Comparison of ENCODE assay signal across 8 mouse cellular contexts in the genomic region with DNA sequence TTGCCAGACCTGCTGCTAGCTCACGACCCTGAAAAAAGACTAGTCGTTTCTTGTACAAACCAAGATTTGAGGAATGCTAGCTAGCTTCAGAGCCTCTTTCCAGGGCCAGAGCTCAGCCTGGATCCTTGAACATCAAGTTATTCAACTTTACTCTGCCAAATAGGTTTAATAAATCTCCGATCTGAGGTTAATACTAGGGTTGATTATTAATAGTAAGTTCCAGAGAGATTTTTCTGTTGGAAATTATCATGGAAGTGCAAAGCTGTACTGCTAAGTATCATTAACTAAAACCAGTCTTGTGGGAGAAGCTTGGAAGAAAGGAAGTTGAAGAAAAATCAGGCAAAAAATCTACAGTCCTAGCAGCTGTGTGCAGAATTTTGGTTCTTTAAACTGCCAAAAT. TPM values are rescaled to one million over a fixed set of nuclear protein-coding genes. Genes with fewer than 3 reads are reported as not detected.
DNase-seq lines count a peak whose midpoint lies in the region; ATAC-seq and TF ChIP-seq lines count a peak whose summit lies in the region.

No protein-coding gene starts in this region.

- WGBS in lung, embryonic 14.5 days = 18% methylated on average over 3 of the region's 3 CpGs
- 25% methylated on average over 3 of the region's 3 CpGs for WGBS in forebrain, embryonic 10.5 days
- WGBS in limb, embryonic 10.5 days = 17% methylated on average over 3 of the region's 3 CpGs
- 26% methylated on average over 3 of the region's 3 CpGs for WGBS in neural tube, embryonic 15.5 days

- H3K4me1 ChIP-seq in lung, embryonic 14.5 days (ENCODE audit: insufficient read depth) = 0 out of 2 replicates have a peak, but pooled peaks cover 4% of the 10 kb centered on the region
- peaks cover 34% of the 10 kb centered on the region for H3K4me1 ChIP-seq in forebrain, embryonic 10.5 days
- H3K4me1 ChIP-seq in limb, embryonic 10.5 days = peaks cover 22% of the 10 kb centered on the region
- H3K4me1 ChIP-seq in neural tube, embryonic 15.5 days = peaks cover 20% of the 10 kb centered on the region

- H3K27me3 ChIP-seq in lung, embryonic 14.5 days (ENCODE audit: insufficient read depth, low read length) = no peaks in the 10 kb centered on the region
- H3K27me3 ChIP-seq in forebrain, embryonic 10.5 days (ENCODE audit: poor library complexity, severe bottlenecking) = peaks cover 23% of the 10 kb centered on the region
- H3K27me3 ChIP-seq in limb, embryonic 10.5 days (ENCODE audit: low read depth, poor library complexity, severe bottlenecking) = no peaks in the 10 kb centered on the region
- H3K27me3 ChIP-seq in neural tube, embryonic 15.5 days (replicated peaks) = peaks cover 4% of the 10 kb centered on the region; the same call in 1 of the 2 replicates

- no peak for ATAC-seq in lung, embryonic 14.5 days (ENCODE audit: insufficient read depth)
- no peak for ATAC-seq in neural tube, embryonic 15.5 days (ENCODE audit: low FRiP score)

- no peak for DNase-seq in lung, embryonic 14.5 days
- DNase-seq in lung, postnatal 4 days = no peak
- no peak for DNase-seq in forebrain, embryonic 10.5 days (ENCODE audit: extremely low spot score, low spot score)
- DNase-seq in limb, embryonic 10.5 days (ENCODE audit: low spot score) = no peak
- no peak for DNase-seq in left cerebral cortex, adult 11 months (ENCODE audit: low spot score)
- no peak for DNase-seq in gastrocnemius, postnatal 14 days
- DNase-seq in adrenal gland, adult 2 months = no peak

- H3K9me3 ChIP-seq in lung, embryonic 14.5 days (ENCODE audit: low read depth, low read length) = no peaks in the 10 kb centered on the region
- no peaks in the 10 kb centered on the region for H3K9me3 ChIP-seq in forebrain, embryonic 10.5 days
- no peaks in the 10 kb centered on the region for H3K9me3 ChIP-seq in limb, embryonic 10.5 days (replicated peaks)
- no peaks in the 10 kb centered on the region for H3K9me3 ChIP-seq in neural tube, embryonic 15.5 days (replicated peaks)

- H3K4me2 ChIP-seq in lung, embryonic 14.5 days = peak overlapping the region; percentile 96
- peak overlapping the region; percentile 70 for H3K4me2 ChIP-seq in neural tube, embryonic 15.5 days

- peak overlapping the region; percentile 99 for H3K27ac ChIP-seq in lung, embryonic 14.5 days (ENCODE audit: low read depth)
- peak overlapping the region; percentile 98 for H3K27ac ChIP-seq in forebrain, embryonic 10.5 days
- H3K27ac ChIP-seq in limb, embryonic 10.5 days = peak overlapping the region; percentile 98
- peak overlapping the region; percentile 97 for H3K27ac ChIP-seq in neural tube, embryonic 15.5 days (replicated peaks)

- H3K4me3 ChIP-seq in lung, embryonic 14.5 days (ENCODE audit: low read depth, low read length) = peak overlapping the region; percentile 68
- peak overlapping the region; percentile 87 for H3K4me3 ChIP-seq in forebrain, embryonic 10.5 days
- H3K4me3 ChIP-seq in limb, embryonic 10.5 days = peak overlapping the region; percentile 91
- peak overlapping the region; percentile 81 for H3K4me3 ChIP-seq in neural tube, embryonic 15.5 days (replicated peaks)

- H3K36me3 ChIP-seq in lung, embryonic 14.5 days (ENCODE audit: insufficient read depth) = peaks cover 4% of the 10 kb centered on the region; the same call in 1 of the 2 replicates
- peaks cover 6% of the 10 kb centered on the region; the same call in 1 of the 2 replicates for H3K36me3 ChIP-seq in forebrain, embryonic 10.5 days (replicated peaks)
- peaks cover 7% of the 10 kb centered on the region for H3K36me3 ChIP-seq in limb, embryonic 10.5 days
- H3K36me3 ChIP-seq in neural tube, embryonic 15.5 days = no peaks in the 10 kb centered on the region

- H3K9ac ChIP-seq in lung, embryonic 14.5 days = peak overlapping the region; percentile 96
- peak overlapping the region; percentile 94; the same call in 1 of the 2 replicates for H3K9ac ChIP-seq in neural tube, embryonic 15.5 days (replicated peaks)

- TF ChIP-seq CTCF in lung, embryonic 14.5 days (IDR thresholded peaks at IDR 0.05; ENCODE audit: low read depth) = no peak

- intact Hi-C loops in gastrocnemius, postnatal 14 days (cut with DNase I; ENCODE audit: low total_unique reads) = no loop called here

RNA-seq across cellular contexts. Expression of a gene that starts 1.2 kb away (rescaled TPM):
- 48.1 and 49.8 TPM in 2 replicates for polyA plus RNA-seq in lung, embryonic 14.5 days (2014; fragmentation: Nextera tagmentation; extraction: Ambion mirVana)
- polyA plus RNA-seq in forebrain, embryonic 10.5 days (2016; fragmentation: Nextera tagmentation; extraction: Ambion mirVana) = 31.6 and 36.2 TPM in 2 replicates
- polyA plus RNA-seq in limb, embryonic 10.5 days (2016; fragmentation: Nextera tagmentation; extraction: Ambion mirVana) = 45.9 and 56.6 TPM in 2 replicates
- 82.3 and 96.5 TPM in 2 replicates for polyA plus RNA-seq in neural tube, embryonic 15.5 days (2015; fragmentation: Nextera tagmentation; extraction: Ambion mirVana)
- 10 to 100 TPM; 16.2 to 19.6 TPM for total RNA-seq in gastrocnemius, postnatal 14 days (2021)
- total RNA-seq in adrenal gland, adult 2 months (2021) = 10 to 100 TPM; 59.0 to 93.4 TPM
- 103 and 112 TPM in 2 replicates for polyA plus RNA-seq in adrenal gland, adult 2 months (2012; rRNA removed)
